Mouse (Mus musculus) kidney, embryonic 14.5 days (tissue): ENCODE measurements at regions not wholly inside any gene's neighbourhood (a gene's known extent, or its start where the extent isn't known, plus 50 kb on each side); places are given as distances from the start of the nearest gene placed in this dataset.

ENCODE experiments used
- ATAC-seq: fragments of 200-750 bp; cut with Nextera tagmentation; 2 replicates; pipeline ENCODE4 v1.8.0; 2017; ENCODE audit warnings: moderate number of reproducible peaks, mild to moderate bottlenecking, moderate TSS enrichment, moderate library complexity; ENCODE audit not compliant: low FRiP score, low TSS enrichment
- H3K27ac ChIP-seq: fragments of 300-500 bp; sonication (generic); 2 replicates; pipeline ENCODE4 v1.5.1; 2014; ENCODE audit warnings: low read depth, mild to moderate bottlenecking, low read length, moderate library complexity, mixed read lengths
- H3K27me3 ChIP-seq: fragments of 300-500 bp; sonication (generic); 2 replicates; pipeline ENCODE4 v1.6.1; 2014; ENCODE audit warnings: mild to moderate bottlenecking, low read length; ENCODE audit not compliant: control insufficient read depth, insufficient read depth
- H3K36me3 ChIP-seq: fragments of 300-500 bp; sonication (generic); 2 replicates; pipeline ENCODE4 v1.6.1; 2014; ENCODE audit warnings: low read length, mixed read lengths; ENCODE audit not compliant: control insufficient read depth, insufficient read depth
- H3K4me1 ChIP-seq: fragments of 300-500 bp; sonication (generic); 2 replicates; pipeline ENCODE4 v1.6.1; 2014; ENCODE audit warnings: low read length, mixed read lengths; ENCODE audit not compliant: control insufficient read depth, insufficient read depth
- H3K4me2 ChIP-seq: fragments of 300-500 bp; sonication (generic); replicated peaks from 2 replicates; pipeline ENCODE4 v1.6.1; 2014; ENCODE audit warnings: low read depth, mild to moderate bottlenecking, low read length
- H3K4me3 ChIP-seq: fragments of 300-500 bp; sonication (generic); 2 replicates; pipeline ENCODE4 v1.5.1; 2014; ENCODE audit warnings: mild to moderate bottlenecking, low read length
- H3K9ac ChIP-seq: fragments of 300-500 bp; sonication (generic); 2 replicates; pipeline ENCODE4 v1.6.1; 2014; ENCODE audit warnings: low read depth, mild to moderate bottlenecking, low read length, moderate library complexity
- H3K9me3 ChIP-seq: fragments of 300-500 bp; sonication (generic); 2 replicates; pipeline ENCODE4 v1.6.1; 2016; ENCODE audit warnings: low read length; ENCODE audit not compliant: control insufficient read depth
- WGBS: fragments of 180-500 bp; shearing (Covaris S2); extraction: QIAGEN DNeasy Blood & Tissue Kit; methylation state at CpG from one replicate; pipeline ENCODE4 v1.1.7; 2014; 5-methylcytosine and 5-hydroxymethylcytosine counted together

DNA sequence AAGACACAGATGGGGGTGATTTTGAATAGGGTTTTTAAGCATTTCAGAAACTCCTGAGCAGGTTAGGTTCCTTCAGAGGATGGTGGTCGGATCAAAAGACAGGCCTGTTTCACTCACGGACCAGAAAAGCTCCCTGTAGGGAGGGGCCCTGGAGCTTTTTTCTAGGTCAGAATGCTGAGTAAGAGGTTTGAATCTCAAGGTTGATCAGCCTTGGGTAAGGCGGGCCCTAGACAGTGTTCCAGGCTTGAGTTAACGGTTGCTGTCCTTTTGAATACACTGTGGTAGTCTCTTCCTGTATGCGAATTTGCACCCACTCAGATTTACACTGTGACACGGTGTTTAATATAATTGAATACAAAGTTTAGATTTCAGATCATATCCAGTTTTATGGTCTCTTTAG lies 75.2 kb upstream of the 1700020N01Rik start:
- no peaks in the 10 kb centered on the region for H3K36me3 ChIP-seq
- no peak for ATAC-seq
- H3K27me3 ChIP-seq, result no peaks in the 10 kb centered on the region
- no peak overlapping the region for H3K4me2 ChIP-seq
- H3K9ac ChIP-seq, result no peak overlapping the region
- H3K4me3 ChIP-seq, result no peak overlapping the region
- no peak overlapping the region for H3K27ac ChIP-seq
- WGBS, result 82% methylated on average over 6 of the region's 6 CpGs
- H3K4me1 ChIP-seq, result no peaks in the 10 kb centered on the region
- H3K9me3 ChIP-seq, result no peaks in the 10 kb centered on the region

GRCm38 (mm10) chr10:21520854-21521253 lies 72.1 kb upstream of the 1700020N01Rik start:
- H3K9ac ChIP-seq, result no peak overlapping the region
- 88% methylated on average over 9 of the region's 9 CpGs for WGBS
- H3K4me1 ChIP-seq, result no peaks in the 10 kb centered on the region
- ATAC-seq, result no peak
- H3K27ac ChIP-seq, result no peak overlapping the region
- H3K27me3 ChIP-seq, result no peaks in the 10 kb centered on the region
- H3K9me3 ChIP-seq, result no peaks in the 10 kb centered on the region
- no peak overlapping the region for H3K4me3 ChIP-seq
- no peak overlapping the region for H3K4me2 ChIP-seq
- H3K36me3 ChIP-seq, result no peaks in the 10 kb centered on the region

- no peaks in the 10 kb centered on the region for H3K9me3 ChIP-seq
- WGBS, result 56% methylated on average over 2 of the region's 2 CpGs
- no peak overlapping the region for H3K4me3 ChIP-seq
- no peak overlapping the region for H3K9ac ChIP-seq
- H3K27ac ChIP-seq, result no peak overlapping the region
- no peaks in the 10 kb centered on the region for H3K27me3 ChIP-seq
- H3K4me2 ChIP-seq, result no peak overlapping the region
- H3K4me1 ChIP-seq, result no peaks in the 10 kb centered on the region
- H3K36me3 ChIP-seq, result no peaks in the 10 kb centered on the region
- no peak for ATAC-seq
These were observed 67.4 kb upstream of the 1700020N01Rik start for GRCm38 (mm10) chr10:21525555-21525954.

DNA sequence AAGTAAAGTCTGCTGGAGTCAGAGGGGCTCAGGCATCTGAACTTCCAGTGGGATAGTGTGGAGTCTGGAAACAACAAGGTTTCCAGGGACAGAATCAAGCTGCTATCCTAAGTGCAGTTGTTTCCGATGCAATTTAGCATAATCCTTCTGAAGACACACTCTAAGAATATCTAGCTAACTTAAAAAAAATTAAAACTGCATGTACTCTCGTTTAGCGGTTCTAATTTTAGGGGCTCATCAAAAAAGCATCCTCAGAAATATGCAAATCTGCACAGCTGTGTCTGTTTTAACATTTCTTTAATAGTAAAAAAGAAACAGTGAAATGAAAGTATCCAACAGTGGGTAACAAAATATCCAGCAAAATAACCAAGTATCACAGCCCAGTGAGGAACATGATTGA lies 64.5 kb upstream of the 1700020N01Rik start:
- Histone ChIP-seq H3K4me1 (no peaks in the 10 kb centered on the region), H3K36me3 (no peaks in the 10 kb centered on the region), H3K9ac (no peak overlapping the region), H3K4me2 (no peak overlapping the region), H3K27me3 (no peaks in the 10 kb centered on the region), H3K27ac (no peak overlapping the region), H3K4me3 (no peak overlapping the region), H3K9me3 (no peaks in the 10 kb centered on the region)
- WGBS, result 93% methylated on average over 3 of the region's 3 CpGs
- ATAC-seq, result no peak

DNA sequence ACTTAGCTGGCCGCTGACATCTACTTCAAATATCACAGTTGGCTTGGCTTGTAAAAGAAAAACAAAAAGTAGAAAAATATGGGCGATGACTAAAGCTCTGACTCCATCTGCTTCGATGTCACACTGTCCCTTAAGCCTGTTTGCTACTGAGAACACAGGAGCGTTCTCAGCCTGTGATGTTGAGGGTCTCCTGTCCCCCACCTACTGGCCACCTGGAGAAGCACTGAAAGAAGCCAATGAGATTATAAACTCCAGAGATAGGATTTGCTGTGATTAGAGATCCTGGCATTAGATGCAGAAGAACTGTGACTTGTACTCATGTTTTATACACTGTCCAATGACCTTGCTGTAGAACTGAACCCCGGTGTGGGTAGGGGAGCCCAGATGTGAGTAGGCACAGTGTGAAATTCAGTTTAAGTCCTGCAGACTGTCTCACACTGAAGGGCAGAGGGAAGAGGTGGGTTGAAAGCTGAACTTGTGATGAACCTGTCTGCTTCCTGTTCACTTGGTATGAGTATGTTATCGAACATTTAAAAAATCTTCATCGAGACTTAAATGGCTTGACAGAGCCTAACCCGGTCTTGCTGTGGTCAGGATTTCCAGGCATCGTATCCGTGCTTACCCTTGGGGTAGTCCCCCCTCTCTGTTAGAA lies 63.7 kb upstream of the 1700020N01Rik start:
- 74% methylated on average over 10 of the region's 10 CpGs for WGBS

DNA sequence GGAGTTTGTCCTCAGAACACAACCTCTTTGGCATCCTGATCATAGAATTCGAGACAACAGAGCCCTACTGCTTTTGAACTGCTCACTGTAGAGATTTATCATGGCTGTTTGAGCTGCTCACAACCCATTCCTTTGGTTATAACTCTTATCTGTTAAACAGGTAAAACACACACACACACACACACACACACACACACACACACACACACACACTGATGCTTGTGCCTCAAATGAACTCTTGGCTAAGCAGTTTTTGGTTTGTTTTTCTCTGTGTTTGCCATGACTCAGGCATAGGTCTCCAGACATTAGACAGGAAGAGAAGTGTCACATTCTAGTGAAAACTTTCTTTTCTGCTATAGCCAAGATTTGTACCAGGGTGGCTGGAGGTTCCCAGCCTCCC lies 60.8 kb upstream of the 1700020N01Rik start:
- Histone ChIP-seq H3K36me3 (no peaks in the 10 kb centered on the region), H3K4me2 (no peak overlapping the region), H3K27ac (no peak overlapping the region), H3K27me3 (no peaks in the 10 kb centered on the region), H3K9me3 (no peaks in the 10 kb centered on the region), H3K9ac (no peak overlapping the region), H3K4me1 (no peaks in the 10 kb centered on the region), H3K4me3 (no peak overlapping the region)
- ATAC-seq, result no peak
- 39% methylated on average over 1 of the region's 1 CpGs for WGBS

More for the DNA sequence above, 63.7 kb upstream of the 1700020N01Rik start:
- no peaks in the 10 kb centered on the region for H3K36me3 ChIP-seq
- ATAC-seq, result no peak
- no peaks in the 10 kb centered on the region for H3K27me3 ChIP-seq
- H3K9me3 ChIP-seq, result no peaks in the 10 kb centered on the region
- H3K4me1 ChIP-seq, result no peaks in the 10 kb centered on the region
- H3K4me2 ChIP-seq, result no peak overlapping the region
- H3K27ac ChIP-seq, result no peak overlapping the region
- no peak overlapping the region for H3K4me3 ChIP-seq
- no peak overlapping the region for H3K9ac ChIP-seq

DNA sequence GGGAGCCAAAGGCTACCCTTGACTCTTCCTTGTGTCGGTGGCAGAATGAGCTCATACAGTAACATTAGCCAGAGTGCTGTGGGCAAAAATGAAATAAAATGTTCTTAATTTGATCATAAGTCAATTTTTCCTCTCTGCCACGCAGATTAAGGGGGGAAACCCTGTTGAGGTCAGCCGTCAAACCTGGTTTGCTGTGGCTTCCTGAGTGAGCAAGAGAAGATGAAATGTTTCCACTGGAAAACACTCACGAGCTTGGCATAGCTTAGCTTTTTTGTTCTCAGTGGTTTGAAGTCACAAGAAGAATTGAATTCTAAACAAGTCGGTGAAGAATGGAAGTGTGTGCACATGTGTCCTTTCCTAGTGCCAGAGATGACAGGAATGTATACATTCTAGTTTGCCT lies 57.3 kb upstream of the 1700020N01Rik start:
- ATAC-seq, result no peak
- WGBS, result 80% methylated on average over 5 of the region's 5 CpGs
- no peaks in the 10 kb centered on the region for H3K36me3 ChIP-seq

DNA sequence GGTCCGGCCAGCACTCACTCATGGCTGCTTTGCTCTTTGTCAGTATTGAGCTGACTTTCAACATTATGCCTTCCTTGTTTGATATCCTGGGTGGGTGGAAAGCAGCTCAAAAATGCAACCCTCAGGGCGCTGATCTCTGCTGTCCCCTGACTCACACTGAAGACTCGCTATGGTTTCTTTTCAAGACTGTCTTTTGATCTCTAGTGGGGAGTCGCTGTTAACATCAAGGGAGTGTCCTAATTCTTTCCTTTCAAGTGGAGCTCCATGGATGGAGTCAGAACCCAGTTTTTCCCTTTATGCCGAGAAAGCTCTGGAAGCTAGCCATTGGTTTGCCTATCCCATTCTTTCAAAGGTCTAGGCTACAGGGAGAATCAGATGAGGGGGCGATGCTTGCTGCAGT lies 54.5 kb upstream of the 1700020N01Rik start:
- H3K36me3 ChIP-seq, result no peaks in the 10 kb centered on the region
- no peak overlapping the region for H3K4me2 ChIP-seq
- no peaks in the 10 kb centered on the region for H3K27me3 ChIP-seq
- ATAC-seq, result no peak
- no peak overlapping the region for H3K27ac ChIP-seq
- no peaks in the 10 kb centered on the region for H3K4me1 ChIP-seq
- H3K4me3 ChIP-seq, result no peak overlapping the region
- WGBS, result 65% methylated on average over 6 of the region's 6 CpGs
- H3K9me3 ChIP-seq, result no peaks in the 10 kb centered on the region
- H3K9ac ChIP-seq, result no peak overlapping the region

More for the DNA sequence above, 57.3 kb upstream of the 1700020N01Rik start:
- Histone ChIP-seq H3K9me3 (no peaks in the 10 kb centered on the region), H3K4me3 (no peak overlapping the region), H3K27me3 (no peaks in the 10 kb centered on the region), H3K9ac (no peak overlapping the region), H3K4me1 (no peaks in the 10 kb centered on the region), H3K4me2 (no peak overlapping the region), H3K27ac (no peak overlapping the region)
